Mouse (Mus musculus) neural tube, embryonic 10.5 days (tissue): ENCODE data around the gene A330070K13Rik.

Experiments
- DNase-seq: peaks from one replicate; pipeline ENCODE4 v3.0.0-alpha.2; 2017; ENCODE audit warnings: low spot score; ENCODE audit errors: extremely low spot score

A330070K13Rik gene

DNA sequence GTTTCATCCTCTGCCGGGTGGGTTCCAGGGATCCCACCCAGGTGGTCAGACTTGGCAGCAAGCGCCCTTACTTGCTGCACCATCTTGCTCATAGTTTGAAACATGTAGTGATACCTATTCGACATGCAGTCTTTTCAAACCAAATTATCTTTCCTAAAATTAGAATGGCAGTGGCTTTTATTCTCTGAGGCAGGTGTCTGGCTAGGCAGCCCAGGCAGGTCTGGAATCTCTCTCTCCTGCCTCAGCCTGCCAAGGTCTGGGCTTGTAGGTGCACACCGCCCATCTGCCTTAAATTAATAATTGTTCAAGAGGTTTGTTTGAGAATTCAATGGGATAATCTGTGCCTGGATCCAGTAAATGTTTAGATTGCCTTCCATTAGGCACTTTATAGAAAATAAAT is 53.6 kb downstream of the A330070K13Rik start:
- DNase-seq, result no peak

DNA sequence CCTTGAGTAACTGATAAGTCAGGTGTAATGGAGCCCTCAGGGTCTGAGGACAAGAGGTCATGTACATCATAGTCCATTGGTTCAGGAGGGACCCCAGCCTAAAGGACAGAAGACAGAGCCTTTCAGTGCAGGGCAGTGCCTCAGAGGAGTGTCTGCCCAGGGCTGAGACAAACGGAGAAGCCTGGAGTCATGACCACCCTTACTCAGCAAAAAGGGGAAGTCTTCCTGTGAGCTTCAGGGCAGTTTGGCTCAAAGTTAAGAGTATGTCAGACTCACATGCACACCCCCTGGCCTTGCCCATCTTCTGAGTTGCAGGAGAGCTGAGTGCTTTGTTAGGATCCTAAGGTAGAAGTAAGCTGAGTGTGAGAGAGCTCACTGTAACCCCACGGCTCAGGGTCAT is 54.5 kb downstream of the A330070K13Rik start:
- no peak for DNase-seq
